Mouse (Mus musculus) heart, embryonic 11.5 days (tissue): ENCODE results near the gene Ildr1. TPM values are rescaled to one million over a fixed set of nuclear protein-coding genes. Genes with fewer than 3 reads are reported as not detected.

ENCODE experiments used
- ATAC-seq: fragments of 200-750 bp; cut with Nextera tagmentation; replicated peaks from 2 replicates; pipeline ENCODE4 v1.8.0; 2017; ENCODE audit warnings: moderate library complexity; ENCODE audit not compliant: insufficient number of reproducible peaks, low FRiP score, low TSS enrichment
- H3K27ac ChIP-seq: fragments of 300-500 bp; sonication (generic); 2 replicates; pipeline ENCODE4 v1.5.1; 2014; ENCODE audit warnings: mild to moderate bottlenecking, low read depth, low read length
- H3K27me3 ChIP-seq: fragments of 300-500 bp; sonication (generic); 2 replicates; pipeline ENCODE4 v1.6.1; 2014; ENCODE audit warnings: mild to moderate bottlenecking, low read length, mixed read lengths; ENCODE audit not compliant: control insufficient read depth, insufficient read depth
- H3K36me3 ChIP-seq: fragments of 300-500 bp; sonication (generic); 2 replicates; pipeline ENCODE4 v1.6.1; 2014; ENCODE audit warnings: mild to moderate bottlenecking, low read length, moderate library complexity, mixed read lengths; ENCODE audit not compliant: control insufficient read depth, insufficient read depth
- H3K4me1 ChIP-seq: fragments of 300-500 bp; sonication (generic); 2 replicates; pipeline ENCODE4 v1.6.1; 2014; ENCODE audit warnings: low read length; ENCODE audit not compliant: control insufficient read depth, insufficient read depth
- H3K4me2 ChIP-seq: fragments of 300-500 bp; sonication (generic); 2 replicates; pipeline ENCODE4 v1.6.1; 2014; ENCODE audit warnings: mild to moderate bottlenecking, moderate library complexity
- H3K4me3 ChIP-seq: fragments of 300-500 bp; sonication (generic); 2 replicates; pipeline ENCODE4 v1.5.1; 2014; ENCODE audit warnings: low read depth, low read length
- H3K9ac ChIP-seq: fragments of 300-500 bp; sonication (generic); 2 replicates; pipeline ENCODE4 v1.6.1; 2014; ENCODE audit warnings: mild to moderate bottlenecking, low read depth, low read length, moderate library complexity
- H3K9me3 ChIP-seq: fragments of 300-500 bp; sonication (generic); replicated peaks from 2 replicates; pipeline ENCODE4 v1.6.1; 2016; ENCODE audit warnings: low read length; ENCODE audit not compliant: control insufficient read depth
- WGBS: fragments of 180-500 bp; shearing (Covaris S2); extraction: QIAGEN DNeasy Blood & Tissue Kit; methylation state at CpG from one replicate; pipeline ENCODE4 v1.1.7; 2014; ENCODE audit not compliant: insufficient replicate concordance; 5-methylcytosine and 5-hydroxymethylcytosine counted together
- polyA plus RNA-seq: library from polyadenylated mRNA; unstranded; fragments of >200 nt; fragmentation: Nextera tagmentation; extraction: Ambion mirVana; gene quantifications from 2 replicates; pipeline ENCODE4 v1.2.1, GENCODE M21; 2014

The Ildr1 gene
- polyA plus RNA-seq, 1 experiment from 2014 or later = not detected

DNA sequence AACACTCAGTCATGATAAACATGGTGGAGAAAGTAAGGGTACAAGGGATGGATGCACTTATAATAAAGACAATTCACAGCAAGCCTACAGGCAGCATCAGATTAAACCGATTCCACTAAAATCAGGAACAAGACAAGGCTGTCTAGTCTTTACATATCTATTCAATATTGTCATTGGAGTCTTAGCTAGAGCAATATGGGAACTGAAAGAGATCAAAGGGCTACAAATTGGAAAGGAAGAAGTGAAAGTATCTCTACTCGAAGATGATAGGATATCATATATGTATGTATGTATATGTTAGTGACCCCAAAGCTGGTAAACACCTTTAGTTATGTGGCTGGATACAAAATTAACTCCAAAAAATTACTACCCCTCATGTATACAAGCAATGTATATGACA, 35.2 kb downstream of the Ildr1 start:
- no peak overlapping the region for H3K4me3 ChIP-seq
- no peak for ATAC-seq
- no peaks in the 10 kb centered on the region for H3K9me3 ChIP-seq
- no peaks in the 10 kb centered on the region for H3K27me3 ChIP-seq
- no peaks in the 10 kb centered on the region for H3K4me1 ChIP-seq
- H3K4me2 ChIP-seq = no peak overlapping the region
- no peak overlapping the region for H3K9ac ChIP-seq
- H3K36me3 ChIP-seq = no peaks in the 10 kb centered on the region
- no peak overlapping the region for H3K27ac ChIP-seq
- 83% methylated on average over 2 of the region's 2 CpGs for WGBS

DNA sequence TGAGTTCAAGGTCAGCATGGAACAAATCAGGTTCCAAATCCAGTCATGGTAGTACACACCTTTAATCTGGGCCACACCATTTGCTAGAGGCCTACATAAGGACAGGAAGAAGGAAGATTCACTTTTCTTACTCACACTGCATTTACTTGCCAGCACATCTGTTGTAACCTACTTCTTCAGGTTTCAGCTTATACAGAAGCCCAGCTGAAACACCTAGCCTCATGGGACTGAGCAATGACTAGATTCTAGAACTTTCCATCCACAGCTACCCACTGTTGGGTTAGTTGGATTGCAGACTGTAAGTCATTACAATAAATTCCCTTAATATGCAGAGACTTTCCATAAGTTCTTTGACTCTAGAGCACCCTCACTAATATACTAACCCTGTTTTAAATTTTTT, 38.8 kb downstream of the Ildr1 start:
- Histone ChIP-seq H3K4me1 (no peaks in the 10 kb centered on the region), H3K4me3 (no peak overlapping the region), H3K9me3 (no peaks in the 10 kb centered on the region), H3K27me3 (no peaks in the 10 kb centered on the region), H3K9ac (no peak overlapping the region), H3K4me2 (no peak overlapping the region), H3K36me3 (no peaks in the 10 kb centered on the region), H3K27ac (no peak overlapping the region)
- no peak for ATAC-seq

- H3K27ac ChIP-seq = no peak overlapping the region
- no peaks in the 10 kb centered on the region for H3K36me3 ChIP-seq
- H3K9ac ChIP-seq = no peak overlapping the region
- H3K4me1 ChIP-seq = no peaks in the 10 kb centered on the region
- 72% methylated on average over 1 of the region's 1 CpGs for WGBS
- no peak for ATAC-seq
- no peaks in the 10 kb centered on the region for H3K27me3 ChIP-seq
- H3K9me3 ChIP-seq = no peaks in the 10 kb centered on the region
- no peak overlapping the region for H3K4me3 ChIP-seq
- H3K4me2 ChIP-seq = no peak overlapping the region
These were observed 40.0 kb downstream of the Ildr1 start for GRCm38 (mm10) chr16:36733827-36734226.

DNA sequence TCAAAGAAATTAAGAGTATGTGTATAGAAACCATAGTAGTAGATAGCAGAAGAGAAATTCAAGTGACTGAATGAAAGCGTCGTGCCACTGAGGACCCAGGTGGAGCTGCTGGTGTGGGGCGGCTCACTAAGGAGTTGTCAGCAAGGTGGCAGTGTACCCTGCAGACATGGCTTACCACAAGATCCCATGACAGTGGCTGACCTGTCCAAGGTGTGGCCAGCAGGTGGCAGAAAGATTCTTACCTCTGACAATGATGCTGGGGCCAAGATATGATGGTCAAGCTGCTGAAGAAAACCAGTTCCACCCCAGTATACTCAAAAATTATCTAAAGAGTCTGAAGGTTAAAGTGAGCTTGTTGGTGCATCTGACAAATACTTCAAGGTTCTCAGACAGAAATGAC, 41.6 kb downstream of the Ildr1 start:
- Histone ChIP-seq H3K9ac (no peak overlapping the region), H3K27me3 (no peaks in the 10 kb centered on the region), H3K27ac (no peak overlapping the region), H3K36me3 (no peaks in the 10 kb centered on the region), H3K9me3 (no peaks in the 10 kb centered on the region), H3K4me1 (no peaks in the 10 kb centered on the region), H3K4me2 (no peak overlapping the region), H3K4me3 (no peak overlapping the region)
- no peak for ATAC-seq
- 75% methylated on average over 3 of the region's 3 CpGs for WGBS

DNA sequence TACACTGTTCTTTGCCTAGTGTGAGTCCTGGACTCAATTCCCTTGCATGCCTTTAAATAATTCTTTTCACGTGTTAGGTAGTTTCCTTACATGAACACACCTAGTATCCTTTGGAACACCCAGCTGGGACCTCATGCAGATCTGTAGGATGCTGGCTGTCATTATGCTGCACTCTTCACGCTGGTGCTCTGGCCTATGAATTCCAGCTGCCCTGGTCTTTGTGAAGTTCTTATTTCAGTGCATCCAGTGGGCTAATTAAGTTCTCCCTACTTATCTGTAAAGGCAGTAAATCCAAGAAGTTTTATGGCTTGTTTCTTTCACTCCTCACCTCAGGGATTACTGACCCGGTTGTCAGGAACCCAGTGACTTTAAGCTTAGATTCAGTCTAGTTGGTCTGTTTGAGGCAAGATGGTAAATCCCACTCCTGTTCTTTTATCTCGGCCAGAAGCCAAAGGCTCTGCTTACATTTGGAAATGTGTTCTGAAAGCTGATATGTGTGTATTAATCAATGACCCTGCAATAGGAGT, 45.7 kb downstream of the Ildr1 start:
- Histone ChIP-seq H3K36me3 (no peaks in the 10 kb centered on the region), H3K4me2 (no peak overlapping the region), H3K9me3 (no peaks in the 10 kb centered on the region), H3K9ac (no peak overlapping the region), H3K27ac (no peak overlapping the region), H3K4me3 (no peak overlapping the region), H3K4me1 (no peaks in the 10 kb centered on the region), H3K27me3 (no peaks in the 10 kb centered on the region)
- 50% methylated on average over 4 of the region's 4 CpGs for WGBS
- no peak for ATAC-seq

- Histone ChIP-seq H3K9ac (no peak overlapping the region), H3K4me1 (no peaks in the 10 kb centered on the region), H3K36me3 (no peaks in the 10 kb centered on the region), H3K27me3 (no peaks in the 10 kb centered on the region), H3K4me3 (no peak overlapping the region), H3K27ac (no peak overlapping the region), H3K4me2 (no peak overlapping the region), H3K9me3 (no peaks in the 10 kb centered on the region)
- 80% methylated on average over 8 of the region's 8 CpGs for WGBS
- no peak for ATAC-seq
These were observed 49.8 kb downstream of the Ildr1 start for GRCm38 (mm10) chr16:36743580-36743979.

GRCm38 (mm10) chr16:36747068-36747467, 53.3 kb downstream of the Ildr1 start:
- Histone ChIP-seq H3K27me3 (no peaks in the 10 kb centered on the region), H3K4me3 (no peak overlapping the region), H3K9me3 (no peaks in the 10 kb centered on the region), H3K4me1 (no peaks in the 10 kb centered on the region), H3K4me2 (no peak overlapping the region), H3K36me3 (no peaks in the 10 kb centered on the region), H3K9ac (no peak overlapping the region), H3K27ac (no peak overlapping the region)
- WGBS = 78% methylated on average over 4 of the region's 4 CpGs
- no peak for ATAC-seq

DNA sequence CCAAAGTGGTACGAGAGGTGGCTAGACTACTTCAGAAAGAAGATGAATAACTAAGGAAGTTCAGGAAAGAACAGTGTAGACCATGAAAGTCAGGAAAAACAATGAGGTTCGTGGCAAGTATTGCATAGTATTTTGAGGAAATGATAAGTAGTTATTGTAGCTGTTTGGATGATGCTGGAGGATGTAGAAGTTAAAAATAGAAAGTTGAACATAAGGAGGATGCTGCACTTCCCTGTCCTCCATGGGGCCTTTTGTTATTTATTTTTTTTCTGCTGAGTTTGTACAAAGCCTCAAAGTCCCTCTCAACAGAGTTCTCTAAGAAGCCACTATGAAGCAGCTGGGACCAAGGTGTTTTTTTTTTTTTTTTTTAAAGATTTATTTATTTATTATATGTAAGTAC, 54.0 kb downstream of the Ildr1 start:
- H3K4me3 ChIP-seq = no peak overlapping the region
- WGBS = 66% methylated on average over 2 of the region's 2 CpGs
- H3K9ac ChIP-seq = no peak overlapping the region
- no peaks in the 10 kb centered on the region for H3K9me3 ChIP-seq
- H3K4me1 ChIP-seq = no peaks in the 10 kb centered on the region
- no peak overlapping the region for H3K4me2 ChIP-seq
- no peak overlapping the region for H3K27ac ChIP-seq
- no peak for ATAC-seq
- no peaks in the 10 kb centered on the region for H3K36me3 ChIP-seq
- H3K27me3 ChIP-seq = no peaks in the 10 kb centered on the region

DNA sequence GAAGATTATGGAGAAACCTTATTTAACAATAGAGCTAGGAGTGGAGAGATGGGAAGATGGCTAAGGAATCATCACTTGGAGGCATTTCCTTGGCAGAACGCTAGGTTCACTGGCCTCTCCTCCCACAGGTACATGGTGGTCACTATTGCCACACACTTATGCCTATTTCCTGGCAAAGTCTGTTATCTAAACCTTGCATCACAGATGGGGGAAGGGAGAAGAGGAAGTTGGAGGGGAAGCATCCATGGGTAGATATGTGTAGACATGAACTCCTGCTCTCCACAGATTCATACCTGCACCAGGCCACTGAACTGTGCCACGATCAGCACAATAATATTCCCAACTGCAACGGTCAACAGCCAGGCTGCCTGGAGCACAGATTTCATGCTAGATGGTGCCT, 58.2 kb downstream of the Ildr1 start:
- Histone ChIP-seq H3K4me2 (no peak overlapping the region), H3K9ac (no peak overlapping the region), H3K9me3 (no peaks in the 10 kb centered on the region), H3K4me1 (no peaks in the 10 kb centered on the region), H3K27ac (no peak overlapping the region), H3K36me3 (no peaks in the 10 kb centered on the region), H3K4me3 (no peak overlapping the region), H3K27me3 (no peaks in the 10 kb centered on the region)
- 88% methylated on average over 3 of the region's 3 CpGs for WGBS
- ATAC-seq = no peak
